Mouse (Mus musculus) spleen, adult 12 weeks (tissue): ENCODE data around the gene Tbcc.
A peak's percentile ranks its signal among the peaks of the same experiment; 100 is the strongest.

Source experiments
- DNase-seq: peaks from one replicate; pipeline ENCODE4 v3.0.0; 2022; ENCODE audit warnings: low spot score

Tbcc gene

GRCm38 (mm10) chr17:46903876-46904490 lies 13.5 kb downstream of the Tbcc start:
- DNase-seq: peak; percentile 60

- DNase-seq: no peak
These were observed 19.7 kb downstream of the Tbcc start, which contains the start of gene Prph2 for GRCm38 (mm10) chr17:46910186-46910585. Prph2 (plus strand) TSS chr17:46910459.

GRCm38 (mm10) chr17:46912331-46912730 lies 21.8 kb downstream of the Tbcc start:
- DNase-seq: no peak

- no peak for DNase-seq
These were observed 24.6 kb downstream of the Tbcc start for GRCm38 (mm10) chr17:46915129-46915528.

- DNase-seq: no peak
These were observed 28.5 kb downstream of the Tbcc start for GRCm38 (mm10) chr17:46918951-46919350.

GRCm38 (mm10) chr17:46920855-46921254 lies 30.4 kb downstream of the Tbcc start:
- DNase-seq: no peak

GRCm38 (mm10) chr17:46926192-46926591 lies 35.7 kb downstream of the Tbcc start:
- DNase-seq: no peak

- DNase-seq: no peak
These were observed 36.5 kb downstream of the Tbcc start for GRCm38 (mm10) chr17:46926941-46927340.

GRCm38 (mm10) chr17:46927781-46928180 lies 37.3 kb downstream of the Tbcc start:
- DNase-seq: no peak

GRCm38 (mm10) chr17:46929277-46929676 lies 38.8 kb downstream of the Tbcc start:
- no peak for DNase-seq

GRCm38 (mm10) chr17:46929897-46930296 lies 39.4 kb downstream of the Tbcc start:
- DNase-seq: no peak

GRCm38 (mm10) chr17:46932961-46933360 lies 42.5 kb downstream of the Tbcc start:
- DNase-seq: no peak

- peak; percentile 19 for DNase-seq
These were observed 43.3 kb downstream of the Tbcc start for GRCm38 (mm10) chr17:46933557-46934348.

GRCm38 (mm10) chr17:46940461-46940860 lies 50.0 kb downstream of the Tbcc start:
- no peak for DNase-seq
